Mouse (Mus musculus): ENCODE measurements around the gene Olfr658. TPM values are rescaled to one million over a fixed set of nuclear protein-coding genes. Genes with fewer than 3 reads are reported as not detected.

The Olfr658 gene
- not detected in 2 replicates for polyA plus RNA-seq (2015; fragmentation: Nextera tagmentation; extraction: Ambion mirVana)

DNA sequence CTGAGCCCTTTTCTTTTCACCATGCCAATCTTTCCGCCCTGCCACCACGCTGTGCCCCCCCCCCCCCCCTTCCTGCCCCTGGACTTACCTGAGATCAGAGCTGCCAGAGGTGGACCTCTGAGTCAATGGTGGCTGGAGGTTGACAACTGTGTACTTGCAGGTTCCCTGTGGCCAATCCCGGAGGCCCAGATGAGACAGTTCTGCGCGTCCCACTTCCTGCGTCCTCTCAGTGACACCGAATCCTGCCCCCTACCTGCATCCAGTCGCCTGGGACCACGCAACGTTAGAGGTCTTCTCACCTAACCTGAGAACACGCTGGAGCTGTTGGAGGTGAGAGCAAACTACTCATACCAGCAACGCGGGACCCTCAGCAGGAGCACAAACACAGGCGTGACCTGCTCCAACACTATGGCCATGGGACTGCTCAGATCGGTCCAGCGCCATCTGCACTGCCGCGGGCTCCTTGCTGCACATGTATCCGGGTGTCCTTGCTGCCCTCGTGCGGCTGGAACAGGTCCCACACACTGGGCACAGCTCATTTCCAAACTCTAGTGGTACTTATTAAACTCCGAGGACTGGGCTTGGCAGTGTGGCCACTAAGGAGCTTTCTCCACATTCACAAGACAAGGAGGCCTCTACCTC is at the start of gene Olfr658:
Olfr658 (minus strand) TSS at position 465 of the 642 bp plus-strand sequence.

GRCm38 (mm10) chr7:104686201-104686600 is 39.1 kb upstream of the Olfr658 start, which contains the start of gene Olfr661:
TSS of gene Olfr661 (plus strand) at chr7:104686501.

GRCm38 (mm10) chr7:104666453-104666852 is 19.3 kb upstream of the Olfr658 start, which contains the start of gene Olfr659:
TSS of gene Olfr659 (plus strand) at chr7:104666753.

GRCm38 (mm10) chr7:104624494-104624893 is 22.6 kb downstream of the Olfr658 start, which contains the start of gene Olfr657:
TSS of gene Olfr657 (plus strand) at chr7:104624794.

DNA sequence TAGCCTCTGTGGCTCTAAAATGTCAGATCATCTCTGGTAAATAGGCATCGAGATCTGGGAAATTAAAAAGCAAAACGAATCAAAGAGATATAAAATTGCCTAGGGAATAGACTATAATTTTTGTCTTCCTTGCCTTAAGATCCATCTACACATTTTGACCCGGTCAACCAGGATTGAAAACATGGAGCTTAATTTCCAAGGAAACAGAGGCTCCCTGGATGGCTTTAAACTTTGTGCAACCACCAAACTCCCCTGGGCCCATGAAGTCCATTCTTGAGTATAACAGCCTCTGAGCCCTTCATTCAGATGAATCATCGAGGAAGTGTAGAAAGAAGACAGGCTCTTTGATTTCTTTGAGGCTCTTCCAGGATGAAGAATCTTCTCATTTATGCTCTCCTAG is 33.5 kb downstream of the Olfr658 start, which contains the start of gene Olfr656:
Olfr656 (plus strand) TSS at position 301 of the 400 bp plus-strand sequence.

DNA sequence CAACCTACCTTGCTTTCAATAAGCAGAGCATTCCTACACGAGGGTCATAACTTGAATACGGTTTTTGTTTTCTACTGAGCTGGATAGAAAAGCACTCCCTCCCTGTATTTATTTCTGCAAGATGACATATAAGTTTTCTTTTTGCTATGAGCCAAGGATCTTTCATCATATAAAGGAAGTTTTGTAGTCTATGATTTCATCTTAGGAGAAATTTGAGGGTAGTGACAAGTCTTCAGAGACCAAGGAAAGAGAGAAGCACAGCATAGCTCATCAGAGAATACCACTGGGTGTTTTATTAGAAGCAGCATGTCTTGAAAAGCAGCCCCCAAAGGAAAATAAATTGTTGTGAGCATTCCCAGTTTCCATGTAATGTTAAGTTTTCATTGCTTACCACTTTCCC is 45.4 kb downstream of the Olfr658 start, which contains the start of gene Olfr655:
Olfr655 (minus strand) TSS at position 101 of the 400 bp plus-strand sequence.

Other genes starting within 250 kb of the Olfr658 start
- gene Trim30c, start 246.5 kb downstream of the Olfr658 start, polyA plus RNA-seq (2015; fragmentation: Nextera tagmentation; extraction: Ambion mirVana) = 0.33 and 0.45 TPM in 2 replicates
- 2.1 and 3.0 TPM in 2 replicates for gene Trim30a, start 182.1 kb downstream of the Olfr658 start, polyA plus RNA-seq (2015; fragmentation: Nextera tagmentation; extraction: Ambion mirVana)
- 2.0 and 2.2 TPM in 2 replicates for gene Trim30d, start 139.5 kb downstream of the Olfr658 start, polyA plus RNA-seq (2015; fragmentation: Nextera tagmentation; extraction: Ambion mirVana)
- not detected in 2 replicates for gene Olfr651, start 97.2 kb downstream of the Olfr658 start, polyA plus RNA-seq (2015; fragmentation: Nextera tagmentation; extraction: Ambion mirVana)
- not detected in 2 replicates for gene Olfr652, start 86.4 kb downstream of the Olfr658 start, polyA plus RNA-seq (2015; fragmentation: Nextera tagmentation; extraction: Ambion mirVana)
- not detected in 2 replicates for gene Olfr653, start 70.0 kb downstream of the Olfr658 start, polyA plus RNA-seq (2015; fragmentation: Nextera tagmentation; extraction: Ambion mirVana)
- not detected in 2 replicates for gene Olfr654, start 60.3 kb downstream of the Olfr658 start, polyA plus RNA-seq (2015; fragmentation: Nextera tagmentation; extraction: Ambion mirVana)
- gene Olfr655, start 45.5 kb downstream of the Olfr658 start, polyA plus RNA-seq (2015; fragmentation: Nextera tagmentation; extraction: Ambion mirVana) = not detected in 2 replicates
- gene Olfr656, start 33.4 kb downstream of the Olfr658 start, polyA plus RNA-seq (2015; fragmentation: Nextera tagmentation; extraction: Ambion mirVana) = not detected in 2 replicates
- not detected in 2 replicates for gene Olfr657, start 22.5 kb downstream of the Olfr658 start, polyA plus RNA-seq (2015; fragmentation: Nextera tagmentation; extraction: Ambion mirVana)
- gene Olfr659, start 19.4 kb upstream of the Olfr658 start, polyA plus RNA-seq (2015; fragmentation: Nextera tagmentation; extraction: Ambion mirVana) = not detected in 2 replicates
- gene Olfr661, start 39.2 kb upstream of the Olfr658 start, polyA plus RNA-seq (2015; fragmentation: Nextera tagmentation; extraction: Ambion mirVana) = not detected in 2 replicates
- not detected in 2 replicates for gene Usp17le, start 130.2 kb upstream of the Olfr658 start, polyA plus RNA-seq (2015; fragmentation: Nextera tagmentation; extraction: Ambion mirVana)
- not detected in 2 replicates for gene Usp17lb, start 195.3 kb upstream of the Olfr658 start, polyA plus RNA-seq (2015; fragmentation: Nextera tagmentation; extraction: Ambion mirVana)
- gene Usp17la, start 209.7 kb upstream of the Olfr658 start, polyA plus RNA-seq (2015; fragmentation: Nextera tagmentation; extraction: Ambion mirVana) = not detected in 2 replicates
- gene Olfr665, start 230.7 kb upstream of the Olfr658 start, polyA plus RNA-seq (2015; fragmentation: Nextera tagmentation; extraction: Ambion mirVana) = not detected in 2 replicates
- gene Olfr666, start 248.6 kb upstream of the Olfr658 start, polyA plus RNA-seq (2015; fragmentation: Nextera tagmentation; extraction: Ambion mirVana) = not detected in 2 replicates

All from urinary bladder, postnatal 0 days (tissue).